In the genomic region with DNA sequence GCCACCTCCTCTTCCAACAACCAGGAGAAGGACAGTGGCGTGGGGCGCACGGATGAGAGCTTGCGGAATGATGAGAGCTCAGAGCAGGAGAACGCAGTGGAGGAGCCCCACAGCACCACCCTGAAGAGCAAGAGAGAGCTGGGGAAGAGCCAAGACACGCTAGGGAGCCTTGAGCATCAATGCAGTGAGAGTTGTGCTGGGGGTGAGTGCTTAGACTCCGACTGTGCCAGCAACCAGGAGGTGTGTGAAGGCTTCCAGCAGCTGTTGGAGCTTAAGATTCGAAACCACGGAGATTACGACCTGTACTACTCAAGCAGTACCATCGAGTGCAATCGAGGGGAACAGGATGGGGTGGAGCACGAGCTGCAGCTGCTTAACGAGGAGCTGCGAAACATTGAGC, we compare ENCODE assay signal across 24 mouse cellular contexts.
"Had no signal": no experiment of that assay in that cellular context is flagged by ENCODE, and none has a peak within 500 bp of the region (broad histone marks: within the 10 kb centered on the region; RNA-seq: fewer than 3 reads in every experiment).

No protein-coding gene starts in this region.

- H3K27ac ChIP-seq: gastrocnemius, adult 2 months; heart, embryonic 10.5 days; hindbrain, embryonic 10.5 days; hindbrain, embryonic 12.5 days; hindbrain, embryonic 14.5 days; intestine, embryonic 15.5 days; layer of hippocampus, adult 2 months; left cerebral cortex, adult 2 months; limb, embryonic 10.5 days; limb, embryonic 12.5 days had no signal

- H3K36me3 ChIP-seq: heart, embryonic 10.5 days; heart, embryonic 12.5 days; intestine, embryonic 15.5 days; limb, embryonic 10.5 days; limb, embryonic 12.5 days had no signal

- H3K27me3 ChIP-seq: heart, embryonic 12.5 days; hindbrain, embryonic 12.5 days; intestine, embryonic 15.5 days; limb, embryonic 12.5 days had no signal

- H3K4me2 ChIP-seq: heart, embryonic 12.5 days; hindbrain, embryonic 12.5 days; hindbrain, embryonic 14.5 days; intestine, embryonic 15.5 days; limb, embryonic 12.5 days; liver, embryonic 11.5 days had no signal

- H3K9ac ChIP-seq: heart, embryonic 12.5 days; hindbrain, embryonic 12.5 days; hindbrain, embryonic 14.5 days; intestine, embryonic 15.5 days; limb, embryonic 12.5 days had no signal

- H3K4me3 ChIP-seq: gastrocnemius, adult 2 months; heart, embryonic 10.5 days; heart, embryonic 12.5 days; hindbrain, embryonic 10.5 days; hindbrain, embryonic 12.5 days; intestine, embryonic 15.5 days; layer of hippocampus, adult 2 months; left cerebral cortex, adult 2 months; limb, embryonic 10.5 days; limb, embryonic 12.5 days had no signal

- ATAC-seq: hindbrain, embryonic 16.5 days; inflammation-experienced regulatory T-cells, adult 6 months; intestine, embryonic 15.5 days; intestine, postnatal 0 days had no signal

- DNase-seq: gastrocnemius, adult 2 months; gastrocnemius, postnatal 10 days; gastrocnemius, postnatal 25 days; heart, postnatal 4 days; kidney, adult 18-20 months; kidney, adult 8-10 months; kidney, postnatal 10 days; kidney, postnatal 25 days; kidney, postnatal 4 days; liver had no signal

- H3K4me1 ChIP-seq: heart, embryonic 10.5 days; heart, embryonic 12.5 days; hindbrain, embryonic 10.5 days; hindbrain, embryonic 12.5 days; intestine, embryonic 15.5 days; limb, embryonic 10.5 days; limb, embryonic 12.5 days had no signal

- H3K9me3 ChIP-seq: heart, embryonic 10.5 days; heart, embryonic 12.5 days; hindbrain, embryonic 10.5 days; hindbrain, embryonic 12.5 days; intestine, embryonic 15.5 days; limb, embryonic 10.5 days; limb, embryonic 12.5 days had no signal
